Mouse (Mus musculus) 416B (cell line): Measurements from ENCODE around the gene Cox6a1.
A peak's percentile ranks its signal among the peaks of the same experiment; 100 is the strongest.
"Not testable (repeated sequence)": the region's sequence is repeated elsewhere in the genome, so short reads cannot be mapped to it uniquely, and the experiment has no call there.

Experiments used
- DNase-seq: peaks from one replicate; pipeline ENCODE4 v3.0.0; 2011; ENCODE audit warnings: low read depth

Gene Cox6a1

DNA sequence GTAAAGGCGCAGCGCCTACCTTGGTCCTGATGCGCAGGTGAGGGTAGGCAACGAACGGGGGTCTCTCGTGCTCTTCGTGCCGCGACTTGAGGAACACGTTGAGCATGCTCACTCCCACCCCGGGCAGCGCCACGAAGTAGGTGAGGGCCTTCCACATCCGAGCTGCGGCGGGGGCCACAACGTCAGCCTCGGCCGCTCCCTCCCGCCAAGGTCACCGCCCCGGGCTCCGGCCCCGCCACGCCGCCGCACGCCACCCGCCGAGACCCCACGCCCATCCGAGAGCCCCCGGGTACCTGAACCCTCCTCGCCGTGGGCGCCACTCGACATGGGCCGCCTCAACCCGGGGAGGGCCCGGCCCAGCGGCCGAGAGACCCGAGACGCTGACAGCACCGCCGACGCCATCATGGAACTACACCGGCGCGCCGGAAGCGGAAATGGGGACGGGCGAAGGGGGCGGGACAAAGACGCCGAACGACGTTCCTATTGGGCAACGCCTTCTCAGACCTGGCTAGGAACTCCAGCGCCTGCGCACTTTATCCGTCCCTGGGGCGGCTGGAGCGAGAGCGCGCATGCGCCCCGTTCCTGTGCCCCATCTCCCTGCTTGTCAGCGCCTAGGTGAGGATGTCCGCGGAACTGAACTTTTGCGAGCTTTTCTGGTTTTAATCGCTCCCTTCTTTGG is at the start of gene Cox6a1:
Gene Cox6a1 (minus strand): TSS at position 436 of the 679 bp plus-strand sequence.
- peak; percentile 98 for DNase-seq

DNA sequence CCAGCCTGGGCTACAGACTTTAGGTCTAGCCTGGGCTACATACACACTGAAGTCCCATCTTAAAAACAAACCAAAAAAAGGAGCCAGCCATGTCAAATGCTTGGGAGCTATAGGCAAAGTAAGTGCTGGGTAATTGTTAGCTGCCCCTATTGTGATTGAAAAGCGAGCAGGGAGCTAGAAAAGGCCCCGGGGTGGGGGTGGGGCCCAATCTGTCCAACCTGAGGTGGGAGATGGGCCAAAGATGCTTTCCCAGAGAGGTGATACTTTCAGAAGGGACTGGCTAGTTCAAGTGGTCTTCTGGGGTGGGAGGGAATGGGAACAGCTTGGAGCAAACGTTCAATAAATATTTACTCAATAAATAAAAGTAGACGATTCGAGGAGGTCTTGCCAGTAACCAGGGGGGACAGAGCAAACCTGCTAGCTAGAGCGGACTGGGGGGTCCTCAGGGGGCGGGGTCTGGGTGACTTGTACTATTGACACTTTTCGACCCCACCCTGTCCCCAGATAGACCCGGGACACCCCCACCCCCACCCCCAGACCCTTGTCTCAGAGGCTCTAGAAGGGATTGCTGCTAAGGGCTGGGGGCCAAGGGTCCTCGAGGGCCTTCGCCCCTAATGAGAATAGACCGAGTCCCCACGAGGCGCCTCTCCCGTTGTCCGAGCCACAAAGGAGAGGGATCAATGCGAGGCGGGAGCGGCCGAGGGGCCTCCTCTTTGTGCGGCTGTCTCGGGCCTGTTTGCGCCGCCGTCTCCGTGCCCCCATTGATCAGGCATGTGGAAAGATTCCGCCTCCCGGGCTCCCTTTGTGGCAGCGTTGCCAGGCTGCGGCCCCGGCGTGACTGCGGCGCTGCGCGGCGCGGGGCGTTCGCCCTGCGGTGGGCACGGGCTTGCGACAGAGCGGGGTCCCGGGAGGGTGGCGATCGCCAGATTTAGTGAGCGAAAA is 49.3 kb upstream of the Cox6a1 start:
- DNase-seq, result no peak

DNA sequence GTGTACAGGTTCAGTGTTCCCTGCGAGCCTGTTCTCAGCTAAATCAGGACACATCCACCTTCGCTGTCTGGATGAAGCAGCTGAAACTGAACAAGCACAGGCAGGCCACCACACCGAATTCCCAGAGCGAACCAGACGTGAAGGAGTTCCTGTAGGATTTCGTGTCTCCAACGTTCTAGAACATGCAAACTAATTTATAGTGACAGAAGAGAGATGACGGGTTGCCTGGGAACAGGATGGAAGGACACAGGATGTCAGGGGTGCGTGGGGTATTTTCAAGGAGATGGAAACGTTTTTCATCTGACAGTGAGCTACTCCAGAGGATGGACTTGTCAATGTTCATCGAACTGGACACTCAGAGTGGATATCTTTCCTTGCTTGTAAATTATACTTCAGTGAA is 47.9 kb upstream of the Cox6a1 start:
- no peak for DNase-seq

DNA sequence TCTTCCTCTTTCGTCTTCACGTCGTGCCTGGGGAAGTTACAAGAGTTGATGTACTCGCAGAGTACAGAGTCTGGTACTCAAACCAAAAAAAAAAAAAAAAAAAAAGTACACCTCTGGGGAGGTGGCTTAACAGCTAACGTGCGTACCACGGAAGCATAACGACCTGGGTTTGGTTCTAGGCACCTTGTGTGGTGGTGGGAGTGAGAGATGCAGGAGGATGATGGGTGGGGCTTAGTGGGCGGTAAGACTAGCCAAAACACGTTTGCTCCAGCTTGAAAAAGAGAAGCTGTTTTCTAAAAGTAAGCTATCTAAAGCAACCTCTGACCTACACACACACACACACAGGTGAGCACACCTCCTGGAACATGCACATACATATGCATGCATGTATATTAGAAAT is 46.1 kb upstream of the Cox6a1 start:
- no peak for DNase-seq

GRCm38 (mm10) chr5:115394223-115394622 is 45.4 kb upstream of the Cox6a1 start:
- DNase-seq, result no peak

GRCm38 (mm10) chr5:115392969-115393368 is 44.2 kb upstream of the Cox6a1 start:
- DNase-seq, result no peak

DNA sequence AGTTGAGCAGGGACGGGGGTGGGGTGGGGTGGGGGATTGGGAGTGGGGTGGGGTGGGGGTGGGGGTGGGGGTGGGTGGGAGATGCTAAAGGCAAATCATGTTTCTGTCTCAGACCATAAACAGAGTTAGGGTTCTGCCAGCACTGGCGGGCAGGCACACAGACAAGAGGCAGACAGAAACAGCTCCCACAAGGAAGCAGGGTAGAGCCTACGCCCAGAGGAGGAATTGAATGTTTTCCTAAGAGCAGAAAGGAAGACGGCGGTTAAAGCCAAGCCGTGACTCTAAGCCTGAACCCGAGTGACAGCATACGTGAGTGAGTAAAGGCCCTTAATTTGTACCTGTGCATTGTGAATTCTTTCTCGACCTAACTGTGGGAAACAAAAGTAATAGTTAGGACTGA is 43.2 kb upstream of the Cox6a1 start:
- no peak for DNase-seq

GRCm38 (mm10) chr5:115378882-115379281 is 30.1 kb upstream of the Cox6a1 start:
- not testable (repeated sequence) for DNase-seq

GRCm38 (mm10) chr5:115375436-115375835 is 26.7 kb upstream of the Cox6a1 start:
- peak; percentile 41 for DNase-seq

DNA sequence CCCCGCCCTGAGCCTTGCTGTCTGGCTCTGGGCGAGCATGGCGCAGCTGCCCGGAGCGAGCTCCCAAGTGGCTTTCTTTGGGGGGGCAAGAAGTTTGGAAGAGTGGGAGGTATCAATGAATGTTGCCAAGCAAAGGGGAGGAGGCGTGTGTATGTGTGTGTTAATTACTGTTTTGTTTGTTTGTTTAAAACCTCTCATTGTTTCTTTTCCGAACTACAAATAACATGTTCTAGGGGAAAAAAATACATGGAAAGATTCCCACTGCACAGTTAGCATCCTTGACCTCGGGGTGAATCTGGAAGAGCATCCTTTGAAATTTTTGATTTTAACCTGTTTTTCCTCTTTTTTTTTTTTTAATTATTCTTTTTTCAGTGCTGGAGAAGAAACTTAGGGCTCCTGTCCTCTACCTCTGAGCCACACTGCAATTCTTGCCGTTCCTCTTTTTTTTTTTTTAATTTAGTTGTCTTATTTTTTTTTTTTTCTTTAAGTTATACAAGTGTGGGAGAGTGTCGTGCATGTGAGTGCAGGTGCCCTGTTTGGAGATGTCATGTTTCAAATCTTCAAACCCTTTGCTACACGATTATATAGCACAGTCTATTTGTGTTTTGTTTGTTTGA is 25.5 kb upstream of the Cox6a1 start:
- no peak for DNase-seq

DNA sequence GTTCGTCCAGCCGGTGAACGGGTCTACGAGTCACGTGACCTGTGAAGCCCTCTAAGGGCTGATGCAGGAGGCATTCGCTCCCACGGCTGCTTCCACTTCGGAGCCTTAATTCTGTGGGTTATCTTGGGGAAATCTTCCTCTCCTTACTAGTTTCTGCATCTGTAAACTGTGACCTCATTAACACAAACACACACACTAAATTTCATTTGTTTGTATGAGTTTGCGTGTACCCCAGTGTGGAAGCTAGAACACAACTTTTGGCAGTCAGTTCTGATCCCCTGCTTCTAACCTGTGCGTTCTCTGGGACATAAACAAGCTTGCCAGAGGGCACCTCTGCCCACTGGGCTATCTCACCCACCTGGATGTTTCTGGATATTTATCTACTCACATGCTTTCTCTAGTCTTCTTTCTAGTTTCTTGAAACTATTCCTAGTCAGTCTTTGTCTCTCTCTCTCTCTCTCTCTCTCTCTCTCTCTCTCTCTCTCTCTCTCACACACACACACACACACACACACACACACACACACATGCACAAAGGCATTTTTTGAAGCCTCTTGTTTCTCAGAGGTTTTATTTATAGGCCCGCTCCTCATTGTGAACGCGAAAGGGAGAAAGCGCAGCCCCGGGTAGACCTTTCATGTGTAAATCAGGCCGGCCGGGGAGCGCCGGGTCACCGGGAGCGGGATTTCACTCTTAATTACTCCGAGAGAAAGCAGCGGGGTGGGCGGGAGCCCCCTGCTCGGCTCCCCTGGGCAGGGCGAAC is 24.8 kb upstream of the Cox6a1 start:
- no peak for DNase-seq

- DNase-seq, result no peak
These were observed 23.0 kb upstream of the Cox6a1 start for GRCm38 (mm10) chr5:115371736-115372135.

DNA sequence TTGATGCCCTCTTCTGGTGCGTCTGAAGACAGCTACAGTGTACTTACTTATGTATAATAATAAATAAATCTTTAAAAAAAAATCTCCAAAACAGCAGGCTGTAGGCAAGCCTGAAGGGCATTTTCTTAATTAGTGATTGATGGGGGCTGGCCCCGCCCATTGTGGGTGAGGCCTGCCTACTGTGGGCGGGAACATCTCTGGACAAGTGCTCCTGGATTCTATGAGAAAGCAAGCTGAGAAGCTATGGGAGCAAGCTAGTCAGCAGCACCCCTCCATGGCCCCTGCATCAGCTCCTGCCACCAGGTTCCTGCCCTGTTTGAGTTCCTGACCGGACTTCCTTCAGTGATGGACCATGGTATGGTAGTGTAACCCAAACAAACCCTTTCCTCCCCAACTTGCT is 16.0 kb upstream of the Cox6a1 start:
- DNase-seq, result no peak

- no peak for DNase-seq
These were observed 14.3 kb upstream of the Cox6a1 start for GRCm38 (mm10) chr5:115362819-115363714.

GRCm38 (mm10) chr5:115362216-115362615 is 13.4 kb upstream of the Cox6a1 start:
- no peak for DNase-seq

- no peak for DNase-seq
These were observed 11.1 kb upstream of the Cox6a1 start for GRCm38 (mm10) chr5:115359851-115360372.

DNA sequence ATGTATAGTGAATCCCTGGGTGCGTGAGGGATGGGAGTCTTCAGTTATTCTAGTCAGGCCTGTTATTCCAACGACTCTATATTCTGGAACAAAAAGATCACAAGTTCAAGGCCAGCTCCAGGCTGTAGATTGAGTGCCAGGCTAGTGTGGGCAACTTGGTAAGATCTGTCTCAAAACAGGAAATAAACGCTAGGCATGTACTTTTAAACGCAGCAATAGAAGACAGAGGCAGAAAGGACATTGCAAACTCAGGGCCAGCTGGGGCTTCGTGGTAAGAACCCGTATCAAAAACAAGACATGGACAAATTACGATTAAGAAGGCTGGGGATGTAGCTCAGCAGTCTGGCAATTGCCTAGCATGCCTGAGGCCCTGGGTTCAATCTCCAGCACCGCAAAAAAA is 10.7 kb upstream of the Cox6a1 start:
- DNase-seq, result peak; percentile 69

DNA sequence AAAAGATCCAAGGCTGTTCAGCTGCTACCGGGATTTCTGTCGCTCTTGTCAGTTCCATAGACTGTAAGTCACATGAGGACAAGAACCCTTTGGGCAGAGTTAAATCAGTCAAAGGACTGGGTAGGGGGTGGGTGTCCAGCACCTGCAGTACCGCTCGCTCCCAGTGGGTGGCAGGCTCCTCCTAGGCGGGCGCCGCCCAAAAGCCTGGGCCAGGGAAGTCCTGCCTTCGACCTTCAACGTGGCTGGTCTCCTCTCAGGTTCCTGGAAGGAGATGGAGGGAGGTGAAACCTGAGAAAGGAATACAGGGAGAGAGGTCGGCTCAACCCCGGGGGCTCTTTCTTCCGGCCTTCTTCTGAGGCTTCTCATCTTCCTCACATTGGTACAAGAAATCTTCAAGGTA is 10.1 kb upstream of the Cox6a1 start:
- DNase-seq, result peak; percentile 87

DNA sequence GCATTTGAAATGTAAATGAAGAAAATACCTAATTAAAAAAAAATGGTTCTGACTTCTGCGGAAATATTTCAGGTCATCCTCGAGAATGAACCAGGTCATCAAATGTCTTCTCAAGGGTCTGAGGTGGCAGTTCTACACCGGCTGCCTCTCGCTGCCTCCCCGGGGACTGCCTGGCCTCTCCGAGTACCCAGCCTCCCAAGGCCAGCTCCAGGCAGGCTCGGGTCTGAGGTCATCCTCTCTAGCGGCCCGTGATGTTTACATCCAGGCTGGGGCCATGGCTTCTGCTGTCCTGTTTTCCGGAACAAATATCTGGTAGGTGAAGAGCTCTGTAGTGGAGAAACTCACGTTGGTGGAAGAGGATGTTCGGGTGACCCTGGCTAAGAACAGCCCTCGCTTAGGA is 6.3 kb upstream of the Cox6a1 start:
- DNase-seq, result no peak

- no peak for DNase-seq
These were observed 2.6 kb upstream of the Cox6a1 start for GRCm38 (mm10) chr5:115351348-115351747.

DNA sequence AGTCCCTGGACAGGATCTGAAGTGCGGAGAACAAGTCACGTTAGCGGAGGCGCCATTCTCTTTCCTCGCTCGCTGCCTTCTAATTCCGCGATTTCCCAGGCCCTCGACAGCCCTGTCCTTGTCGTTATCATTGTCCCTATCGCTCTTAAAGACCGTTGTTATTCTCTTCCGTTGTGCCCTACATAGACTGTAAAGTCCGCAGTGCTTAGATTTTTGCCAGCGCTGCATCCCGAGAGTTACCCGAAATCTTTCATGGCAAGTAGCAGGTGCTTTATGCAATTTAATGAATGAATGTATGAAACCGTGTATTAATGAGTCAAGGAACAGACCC is 409 bp upstream of the Cox6a1 start:
- DNase-seq, result no peak
